Mouse (Mus musculus): ENCODE data around the gene Fli1.

DNA sequence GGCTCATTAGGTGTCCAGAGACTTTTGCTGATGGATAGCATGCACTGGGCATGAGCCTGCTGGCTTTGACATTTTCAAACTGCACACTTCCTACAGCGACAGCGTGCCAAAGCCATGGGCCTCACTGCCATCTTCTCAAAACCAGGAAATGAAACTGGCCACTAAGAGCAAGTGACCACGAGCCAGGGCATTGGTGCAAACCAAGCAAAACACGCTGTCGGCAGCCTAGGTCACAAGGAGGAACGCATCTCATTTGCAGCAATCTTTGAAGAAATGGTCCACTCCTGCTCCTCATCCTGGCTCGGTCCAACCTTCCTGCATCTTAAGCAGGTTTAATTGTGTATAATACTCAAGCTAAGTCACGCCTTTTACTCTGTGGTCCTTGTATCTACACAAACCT, 41.8 kb downstream of the Fli1 start:
- no peak for TF ChIP-seq EP300 (IDR thresholded peaks at IDR 0.05; ENCODE audit: low read depth)
- TF ChIP-seq CTCF (IDR thresholded peaks at IDR 0.05; ENCODE audit: low read depth), result no peak
